Mouse (Mus musculus): ENCODE results near the gene Sirt1.
A peak's percentile ranks its signal among the peaks of the same experiment; 100 is the strongest.

Gene Sirt1

GRCm38 (mm10) chr10:63336901-63337300 is 44.6 kb downstream of the Sirt1 start:
- no peak for DNase-seq (ENCODE audit: low read depth, low spot score)

DNA sequence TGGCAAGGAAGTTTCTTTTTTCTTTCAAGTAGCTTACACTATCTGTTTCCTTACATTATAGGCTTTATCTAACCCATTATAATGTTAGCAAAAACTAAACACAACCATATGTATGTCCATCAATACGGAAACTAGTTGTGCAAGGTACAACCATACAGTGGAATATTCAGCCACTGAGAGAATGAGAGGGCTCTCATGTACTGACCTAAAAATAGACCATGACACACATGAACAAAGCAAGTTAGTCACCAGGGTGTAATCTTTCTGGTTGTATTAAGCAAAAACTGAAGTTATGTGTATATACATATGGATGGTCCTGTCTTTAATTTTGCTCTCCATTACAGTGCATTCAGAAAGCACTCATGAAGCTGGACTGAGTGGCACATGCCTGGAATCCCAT is 54.4 kb downstream of the Sirt1 start:
- DNase-seq (ENCODE audit: low read depth, low spot score), result no peak

GRCm38 (mm10) chr10:63313726-63314125 is 67.8 kb downstream of the Sirt1 start:
- DNase-seq (ENCODE audit: low read depth, low spot score), result no peak

DNA sequence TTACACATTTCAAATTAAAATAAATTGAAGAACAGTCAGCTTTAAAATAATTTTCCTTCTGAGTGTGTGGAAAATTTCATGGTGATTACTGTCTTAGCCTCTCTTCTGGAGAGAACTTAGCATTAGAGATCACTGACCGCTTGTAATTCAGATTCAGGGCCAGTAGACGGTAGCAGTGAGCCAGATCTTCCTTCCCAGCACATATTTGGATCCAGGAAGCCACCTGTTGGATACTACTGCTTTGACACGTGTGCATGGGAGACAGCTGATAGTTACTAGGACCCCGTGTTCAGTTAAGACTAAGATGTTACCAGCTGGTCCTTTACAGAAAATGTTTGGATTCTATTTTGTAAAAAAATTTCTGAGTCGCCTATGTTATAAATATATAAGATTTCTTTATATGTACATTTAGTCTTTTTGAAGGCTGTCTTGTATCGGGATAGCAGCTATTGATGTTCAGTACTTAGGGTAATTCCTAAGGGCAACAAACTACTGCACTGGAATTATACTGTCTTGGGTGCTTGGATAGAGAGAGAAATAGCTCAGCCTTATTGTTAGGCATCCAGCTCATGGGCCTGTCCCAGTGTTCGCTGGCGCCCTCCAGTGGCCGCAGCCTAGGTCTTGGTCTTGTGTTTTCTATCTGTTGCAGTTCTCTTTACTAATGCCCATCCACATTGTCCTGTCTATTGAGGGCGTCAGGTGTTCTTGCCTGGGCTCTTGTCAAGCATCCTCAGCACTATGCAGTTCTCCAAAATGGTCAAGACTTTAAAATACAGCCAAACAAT is 72.7 kb downstream of the Sirt1 start:
- peak; percentile 81 for DNase-seq (ENCODE audit: low read depth, low spot score)

DNA sequence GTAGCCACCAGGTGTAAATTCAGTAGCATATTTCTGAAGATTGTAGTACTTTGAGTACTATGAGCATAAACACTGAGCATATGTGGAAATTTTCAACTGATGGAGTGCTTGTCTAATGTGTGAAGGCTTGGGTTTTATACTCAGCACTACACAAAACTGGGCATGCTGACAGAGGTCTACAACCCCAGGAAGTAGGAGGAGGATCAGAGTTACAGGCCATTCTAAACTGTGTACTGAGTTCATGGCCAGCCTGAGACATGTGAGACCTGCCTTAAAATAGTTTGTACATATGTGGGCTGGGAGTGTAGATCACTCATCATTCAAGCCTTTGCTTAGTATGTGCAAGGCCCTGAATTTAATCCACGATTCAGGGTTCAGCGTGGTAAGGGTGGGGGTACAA is 79.1 kb downstream of the Sirt1 start:
- DNase-seq (ENCODE audit: low read depth, low spot score), result no peak

DNA sequence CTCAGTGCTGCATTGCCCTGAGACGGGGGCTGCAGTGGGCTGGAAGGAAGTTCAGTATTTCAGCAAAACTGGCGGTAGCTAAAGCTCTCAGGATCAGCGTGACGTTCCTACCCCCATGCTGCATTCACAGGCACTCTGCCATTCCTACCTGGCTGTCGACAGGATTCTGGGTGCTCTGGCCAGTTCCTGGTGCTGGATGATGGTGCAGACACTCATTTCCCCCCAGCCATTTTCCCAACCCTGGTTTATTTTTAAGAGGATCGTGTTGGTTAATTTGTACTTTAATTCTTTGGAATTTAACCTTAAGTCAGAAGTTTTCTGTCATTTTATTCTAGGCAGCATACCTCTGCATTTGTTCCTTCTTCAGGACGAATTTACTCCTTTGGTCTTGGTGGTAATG is 98.7 kb downstream of the Sirt1 start:
- no peak for DNase-seq (ENCODE audit: low read depth, low spot score)

- DNase-seq (ENCODE audit: low read depth, low spot score), result no peak
These were observed 99.1 kb downstream of the Sirt1 start for GRCm38 (mm10) chr10:63282417-63282816.

DNA sequence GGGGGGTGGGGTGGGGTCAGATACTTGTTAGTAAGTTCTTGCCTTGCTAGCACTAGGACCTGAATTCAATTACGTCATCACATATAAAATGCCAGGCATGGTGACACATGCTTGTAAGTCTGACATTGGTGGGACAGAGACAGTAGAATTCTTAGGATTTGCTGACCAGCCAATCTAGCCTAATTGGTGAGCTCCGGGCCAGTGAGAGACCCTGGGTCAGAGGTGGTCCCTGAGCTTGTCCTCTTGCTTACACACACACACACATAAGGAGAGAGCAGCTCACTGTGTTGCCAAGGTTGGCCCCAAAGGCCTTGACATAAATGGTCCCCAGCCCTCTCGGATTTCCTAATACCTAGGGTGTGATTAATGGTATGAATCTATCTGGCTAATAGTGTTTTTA is 101.7 kb downstream of the Sirt1 start:
- DNase-seq (ENCODE audit: low read depth, low spot score), result no peak

GRCm38 (mm10) chr10:63277010-63277409 is 104.5 kb downstream of the Sirt1 start:
- no peak for DNase-seq (ENCODE audit: low read depth, low spot score)

- DNase-seq (ENCODE audit: low read depth, low spot score), result no peak
These were observed 108.6 kb downstream of the Sirt1 start for GRCm38 (mm10) chr10:63272868-63273267.

DNA sequence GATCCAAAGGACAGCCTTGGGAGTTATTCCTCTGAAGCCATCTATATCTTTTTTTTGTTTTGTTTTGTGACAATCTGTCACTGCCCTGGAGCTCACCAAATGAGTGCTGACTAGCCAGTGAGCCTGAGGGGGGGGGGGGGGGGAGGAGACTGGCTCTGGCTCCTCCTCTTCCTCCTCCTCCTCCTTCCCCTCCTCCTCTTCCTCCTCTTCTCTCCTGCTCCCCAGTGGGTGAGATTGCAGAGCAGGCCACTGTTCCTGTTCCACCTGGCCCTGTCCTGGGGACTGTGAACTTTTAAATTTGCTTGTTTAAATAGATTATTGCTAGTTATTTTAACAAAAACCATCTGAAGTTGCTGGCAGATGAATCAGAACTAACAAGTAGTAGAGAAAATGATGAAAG is 109.1 kb downstream of the Sirt1 start:
- DNase-seq (ENCODE audit: low read depth, low spot score), result no peak
